Mouse (Mus musculus) olfactory bulb, adult 2 months (tissue): ENCODE measurements around the gene Rps27.

Experiments
- CTCF ChIP-seq: fragments of 200-500 bp; IDR thresholded peaks from 2 replicates; pipeline ENCODE4 v1.5.1; 2012; ENCODE audit warnings: low read depth, mild to moderate bottlenecking, low read length, moderate library complexity; ENCODE audit not compliant: insufficient read depth
- POLR2A ChIP-seq: fragments of 200-500 bp; IDR thresholded peaks from 2 replicates; pipeline ENCODE4 v1.6.1; 2012; ENCODE audit warnings: mild to moderate bottlenecking, low read depth, low read length, moderate library complexity; ENCODE audit not compliant: insufficient read depth

- no peak for TF ChIP-seq CTCF
- no peak for TF ChIP-seq POLR2A
These were observed 34.1 kb upstream of the Rps27 start for GRCm38 (mm10) chr3:90247630-90247959.
